Mouse (Mus musculus) heart, embryonic 16.5 days (tissue): ENCODE data around the gene Zgpat. TPM values are rescaled to one million over a fixed set of nuclear protein-coding genes. Genes with fewer than 3 reads are reported as not detected.

Source experiments
- ATAC-seq: fragments of 200-750 bp; cut with Nextera tagmentation; replicated peaks from 2 replicates; pipeline ENCODE4 v1.8.0; 2017; ENCODE audit warnings: moderate number of reproducible peaks; ENCODE audit not compliant: insufficient read depth, low FRiP score; ENCODE audit errors: extremely low read depth
- H3K27ac ChIP-seq: fragments of 300-500 bp; sonication (generic); 2 replicates; pipeline ENCODE4 v1.5.1; 2014; ENCODE audit warnings: mild to moderate bottlenecking, low read length, control low read depth, moderate library complexity
- H3K27me3 ChIP-seq: fragments of 300-500 bp; sonication (generic); 2 replicates; pipeline ENCODE4 v1.6.1; 2014; ENCODE audit warnings: low read length, mixed read lengths; ENCODE audit not compliant: control insufficient read depth, insufficient read depth
- H3K36me3 ChIP-seq: fragments of 300-500 bp; sonication (generic); 2 replicates; pipeline ENCODE4 v1.6.1; 2014; ENCODE audit not compliant: control insufficient read depth, insufficient read depth
- H3K4me1 ChIP-seq: fragments of 300-500 bp; sonication (generic); 2 replicates; pipeline ENCODE4 v1.6.1; 2014; ENCODE audit warnings: low read length, mixed read lengths; ENCODE audit not compliant: control insufficient read depth, insufficient read depth
- H3K4me2 ChIP-seq: fragments of 300-500 bp; sonication (generic); 2 replicates; pipeline ENCODE4 v1.6.1; 2014; ENCODE audit warnings: low read depth, mild to moderate bottlenecking, control low read depth, low read length
- H3K4me3 ChIP-seq: fragments of 300-500 bp; sonication (generic); 2 replicates; pipeline ENCODE4 v1.5.1; 2014; ENCODE audit warnings: mild to moderate bottlenecking, control low read depth, low read length
- H3K9ac ChIP-seq: fragments of 300-500 bp; sonication (generic); 2 replicates; pipeline ENCODE4 v1.6.1; 2014; ENCODE audit warnings: low read length, control low read depth
- H3K9me3 ChIP-seq: fragments of 300-500 bp; sonication (generic); replicated peaks from 2 replicates; pipeline ENCODE4 v1.6.1; 2016; ENCODE audit warnings: low read length; ENCODE audit not compliant: control insufficient read depth
- WGBS: fragments of 180-500 bp; shearing (Covaris S2); extraction: QIAGEN DNeasy Blood & Tissue Kit; methylation state at CpG from one replicate; pipeline ENCODE4 v1.1.7; 2014; 5-methylcytosine and 5-hydroxymethylcytosine counted together
- polyA plus RNA-seq: library from polyadenylated mRNA; unstranded; fragments of >200 nt; fragmentation: Nextera tagmentation; extraction: Ambion mirVana; gene quantifications from 2 replicates; pipeline ENCODE4 v1.2.1, GENCODE M21; 2015

Zgpat gene
- 28.0 and 30.7 TPM in 2 replicates for polyA plus RNA-seq

- H3K27me3 ChIP-seq = no peaks in the 10 kb centered on the region
- H3K4me3 ChIP-seq = peak within 1 kb of the TSS; percentile 95
- under 1% methylated on average over 67 of the region's 71 CpGs for WGBS
- peak; percentile 89 for ATAC-seq
- 0 out of 2 replicates have a peak, but pooled peaks cover 2% of the 10 kb centered on the region for H3K9me3 ChIP-seq
- peak within 1 kb of the TSS; percentile 98 for H3K9ac ChIP-seq
- H3K4me2 ChIP-seq = peak within 1 kb of the TSS; percentile 98
- H3K27ac ChIP-seq = peak within 1 kb of the TSS; percentile 95
- H3K4me1 ChIP-seq = peaks cover 33% of the 10 kb centered on the region
- peaks cover 26% of the 10 kb centered on the region for H3K36me3 ChIP-seq
These were observed at the start of gene Zgpat, which contains the start of gene Arfrp1 for GRCm38 (mm10) chr2:181364860-181365596. Zgpat (plus strand) TSS chr2:181364928. Arfrp1 (minus strand) TSS chr2:181365404.

GRCm38 (mm10) chr2:181319248-181320102 lies 45.3 kb upstream of the Zgpat start, which contains the start of gene Rtel1:
Rtel1 (plus strand) TSS chr2:181319739.
- WGBS = 5% methylated on average over 40 of the region's 40 CpGs

GRCm38 (mm10) chr2:181320103-181320499 lies 44.6 kb upstream of the Zgpat start:
- WGBS = 10% methylated on average over 7 of the region's 7 CpGs
- ATAC-seq = no peak
- H3K36me3 ChIP-seq = peaks cover 24% of the 10 kb centered on the region

More at GRCm38 (mm10) chr2:181319248-181320102, 45.3 kb upstream of the Zgpat start, which contains the start of gene Rtel1:
- Histone ChIP-seq H3K4me2 (peak within 1 kb of the TSS; percentile 70), H3K4me1 (peaks cover 11% of the 10 kb centered on the region), H3K27ac (peak within 1 kb of the TSS; percentile 84), H3K9ac (peak within 1 kb of the TSS; percentile 77), H3K9me3 (no peaks in the 10 kb centered on the region), H3K36me3 (peaks cover 24% of the 10 kb centered on the region), H3K27me3 (peaks cover 13% of the 10 kb centered on the region), H3K4me3 (peak within 1 kb of the TSS; percentile 71)
- peak; percentile 92 for ATAC-seq

GRCm38 (mm10) chr2:181322136-181322535 lies 42.6 kb upstream of the Zgpat start:
- Histone ChIP-seq H3K4me1 (peaks cover 11% of the 10 kb centered on the region), H3K4me2 (no peak overlapping the region), H3K27ac (no peak overlapping the region), H3K36me3 (peaks cover 28% of the 10 kb centered on the region), H3K9ac (no peak overlapping the region), H3K27me3 (no peaks in the 10 kb centered on the region), H3K4me3 (no peak overlapping the region), H3K9me3 (no peaks in the 10 kb centered on the region)
- ATAC-seq = no peak
- 82% methylated on average over 5 of the region's 5 CpGs for WGBS

More at GRCm38 (mm10) chr2:181320103-181320499, 44.6 kb upstream of the Zgpat start:
- H3K4me3 ChIP-seq = peak overlapping the region; percentile 71
- H3K27me3 ChIP-seq = peaks cover 6% of the 10 kb centered on the region
- peaks cover 11% of the 10 kb centered on the region for H3K4me1 ChIP-seq
- H3K4me2 ChIP-seq = peak overlapping the region; percentile 70
- H3K9me3 ChIP-seq = no peaks in the 10 kb centered on the region
- H3K27ac ChIP-seq = peak overlapping the region; percentile 84
- H3K9ac ChIP-seq = peak overlapping the region; percentile 77

- Histone ChIP-seq H3K27me3 (no peaks in the 10 kb centered on the region), H3K9me3 (no peaks in the 10 kb centered on the region), H3K9ac (no peak overlapping the region), H3K4me1 (no peaks in the 10 kb centered on the region), H3K4me3 (no peak overlapping the region), H3K36me3 (peaks cover 37% of the 10 kb centered on the region), H3K4me2 (no peak overlapping the region), H3K27ac (no peak overlapping the region)
- WGBS = 95% methylated on average over 2 of the region's 2 CpGs
- ATAC-seq = no peak
These were observed 38.6 kb upstream of the Zgpat start for GRCm38 (mm10) chr2:181326098-181326497.

GRCm38 (mm10) chr2:181332542-181332941 lies 32.2 kb upstream of the Zgpat start:
- no peaks in the 10 kb centered on the region for H3K27me3 ChIP-seq
- no peaks in the 10 kb centered on the region for H3K9me3 ChIP-seq
- H3K9ac ChIP-seq = no peak overlapping the region
- no peaks in the 10 kb centered on the region for H3K4me1 ChIP-seq
- no peak for ATAC-seq
- H3K36me3 ChIP-seq = peaks cover 23% of the 10 kb centered on the region
- H3K4me3 ChIP-seq = no peak overlapping the region
- no peak overlapping the region for H3K4me2 ChIP-seq
- no peak overlapping the region for H3K27ac ChIP-seq

- ATAC-seq = 0 out of 2 replicates have a peak, but pooled peaks have one; percentile 52
- Histone ChIP-seq H3K27ac (no peak overlapping the region), H3K4me1 (no peaks in the 10 kb centered on the region), H3K27me3 (no peaks in the 10 kb centered on the region), H3K4me2 (no peak overlapping the region), H3K36me3 (peaks cover 26% of the 10 kb centered on the region), H3K4me3 (no peak overlapping the region), H3K9ac (no peak overlapping the region), H3K9me3 (no peaks in the 10 kb centered on the region)
- whole genome bisulfite sequencing = 60% methylated on average over 3 of the region's 3 CpGs
These were observed 30.7 kb upstream of the Zgpat start for GRCm38 (mm10) chr2:181334023-181334422.

GRCm38 (mm10) chr2:181340426-181340825 lies 24.3 kb upstream of the Zgpat start:
- Histone ChIP-seq H3K27ac (no peak overlapping the region), H3K9me3 (no peaks in the 10 kb centered on the region), H3K4me3 (no peak overlapping the region), H3K4me2 (no peak overlapping the region), H3K36me3 (peaks cover 26% of the 10 kb centered on the region), H3K4me1 (peaks cover 13% of the 10 kb centered on the region), H3K27me3 (no peaks in the 10 kb centered on the region), H3K9ac (no peak overlapping the region)
- 88% methylated on average over 4 of the region's 4 CpGs for WGBS
- ATAC-seq = no peak
